Mouse (Mus musculus): Measurements from ENCODE around the gene Hist1h4h.
"Not testable (repeated sequence)": the region's sequence is repeated elsewhere in the genome, so short reads cannot be mapped to it uniquely, and the experiment has no call there.

The Hist1h4h gene

DNA sequence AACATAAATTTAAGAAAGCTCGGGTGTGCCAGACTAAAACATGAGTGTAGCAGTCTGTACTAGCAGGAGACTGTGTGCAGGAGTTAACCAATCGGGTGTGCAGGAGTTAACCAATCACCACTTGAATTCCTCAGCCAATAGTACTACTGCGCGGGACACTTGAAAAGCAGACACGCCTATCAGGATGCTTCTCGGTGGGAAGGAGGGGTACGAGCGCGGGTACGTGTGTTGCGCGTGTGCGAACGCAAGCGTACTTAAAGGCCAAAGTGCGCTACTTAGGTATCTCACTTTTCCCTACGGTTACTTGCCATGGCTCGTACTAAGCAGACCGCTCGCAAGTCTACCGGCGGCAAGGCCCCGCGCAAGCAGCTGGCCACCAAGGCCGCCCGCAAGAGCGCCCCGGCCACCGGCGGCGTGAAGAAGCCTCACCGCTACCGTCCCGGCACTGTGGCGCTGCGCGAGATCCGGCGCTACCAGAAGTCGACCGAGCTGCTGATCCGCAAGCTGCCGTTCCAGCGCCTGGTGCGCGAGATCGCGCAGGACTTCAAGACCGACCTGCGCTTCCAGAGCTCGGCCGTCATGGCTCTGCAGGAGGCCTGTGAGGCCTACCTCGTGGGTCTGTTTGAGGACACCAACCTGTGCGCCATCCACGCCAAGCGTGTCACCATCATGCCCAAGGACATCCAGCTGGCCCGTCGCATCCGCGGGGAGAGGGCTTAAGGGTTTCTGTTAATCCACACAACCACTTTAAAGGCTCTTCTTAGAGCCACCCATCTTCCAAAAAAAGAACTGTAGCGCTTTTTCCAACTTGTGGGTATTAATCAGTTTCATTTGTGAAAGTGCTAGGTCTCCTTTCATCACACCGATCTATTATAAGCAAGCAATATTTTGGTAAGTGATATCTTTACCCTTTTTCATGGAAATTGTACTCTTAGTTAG, 4.6 kb downstream of the Hist1h4h start, which contains the start of gene Hist1h3g:
Gene Hist1h3g (plus strand): TSS at position 286 of the 939 bp plus-strand sequence.
- peak; percentile 92 for DNase-seq (ENCODE audit: low spot score)

DNA sequence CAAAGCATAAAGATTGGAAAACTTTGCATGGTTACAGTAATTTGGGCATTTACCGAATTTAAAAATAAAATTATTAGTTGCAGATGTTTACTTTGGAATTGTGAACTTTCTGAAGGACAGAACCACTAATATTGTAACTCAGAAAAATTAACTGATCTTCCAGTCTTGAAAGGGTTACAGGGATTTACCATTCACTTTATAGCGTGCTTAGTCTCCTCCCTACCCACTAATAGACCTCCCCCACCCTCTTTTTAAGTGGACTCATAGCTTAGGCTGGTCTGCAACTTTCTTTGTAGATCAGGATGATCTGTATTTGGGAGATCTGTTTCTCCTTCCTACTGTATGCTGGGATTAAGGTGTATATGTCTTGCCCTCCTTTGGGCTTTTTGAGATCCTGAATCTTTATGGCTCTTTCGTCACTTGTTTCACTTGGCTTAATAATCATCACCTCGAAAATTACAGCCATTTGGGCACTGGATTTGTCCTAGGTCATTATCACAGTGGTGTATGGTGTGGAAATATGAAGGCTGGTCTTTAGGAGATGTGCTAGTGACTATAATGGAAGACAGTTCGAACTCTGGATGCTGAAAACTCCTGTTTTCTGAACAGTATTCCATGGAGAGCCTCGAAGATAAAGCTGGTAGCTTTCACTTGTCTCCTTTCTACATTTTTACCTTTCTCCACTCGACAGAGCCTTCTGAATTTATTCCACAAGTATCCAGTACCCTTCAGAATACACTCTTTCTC, 5.4 kb downstream of the Hist1h4h start:
- no peak for DNase-seq (ENCODE audit: low spot score)

DNA sequence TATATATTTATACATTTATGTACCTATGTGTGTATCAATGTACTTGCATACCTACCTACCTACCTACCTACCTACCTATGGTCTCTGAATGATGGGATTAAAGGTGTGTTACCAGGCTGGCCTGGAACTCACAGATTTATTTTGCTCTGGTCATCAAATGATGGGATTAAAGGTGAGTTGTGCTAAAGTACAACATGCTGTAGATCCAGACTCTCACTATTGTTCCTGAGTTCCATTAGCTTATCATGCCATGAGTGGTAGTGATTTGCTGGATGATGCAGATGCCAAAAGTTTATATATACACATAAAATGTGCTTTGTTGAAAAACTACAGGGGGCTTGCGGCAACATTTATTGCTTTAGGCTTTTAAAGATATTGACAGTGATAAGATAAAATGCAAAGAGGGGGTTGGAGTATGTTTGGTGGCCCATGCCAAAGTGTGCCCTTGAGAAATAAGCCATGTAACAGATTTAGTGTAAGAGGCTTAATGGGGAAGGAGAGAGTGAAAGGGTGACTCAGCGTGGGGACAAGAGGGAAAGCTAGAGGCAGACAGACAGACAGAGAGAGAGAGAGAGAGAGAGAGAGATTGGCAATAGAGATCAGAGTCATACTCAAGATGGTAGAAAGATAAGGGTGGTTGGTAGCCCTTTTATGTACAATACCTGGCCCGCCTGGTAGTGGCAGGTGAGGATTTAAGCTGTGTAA, 6.3 kb downstream of the Hist1h4h start:
- DNase-seq (ENCODE audit: low spot score) = no peak

DNA sequence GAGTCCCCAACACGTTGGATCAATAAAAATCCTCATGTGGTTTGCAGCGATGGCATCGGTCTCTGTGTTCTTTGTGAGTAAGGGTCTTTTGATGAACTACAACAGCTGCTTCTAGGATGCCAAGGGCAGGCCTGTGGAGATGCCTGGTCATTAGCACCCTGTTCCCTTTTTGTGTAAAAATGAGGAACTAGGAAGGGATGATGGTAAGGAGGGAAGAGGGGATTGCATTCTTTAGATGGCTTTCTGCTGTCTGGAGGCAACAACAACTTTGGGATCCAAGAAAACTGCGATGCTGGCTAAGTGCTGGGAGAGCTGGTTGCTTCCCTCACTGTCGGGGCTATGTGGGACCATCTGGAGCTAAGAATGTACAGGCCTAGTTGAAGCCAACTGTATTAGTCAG, 7.4 kb downstream of the Hist1h4h start:
- DNase-seq (ENCODE audit: low spot score) = no peak

DNA sequence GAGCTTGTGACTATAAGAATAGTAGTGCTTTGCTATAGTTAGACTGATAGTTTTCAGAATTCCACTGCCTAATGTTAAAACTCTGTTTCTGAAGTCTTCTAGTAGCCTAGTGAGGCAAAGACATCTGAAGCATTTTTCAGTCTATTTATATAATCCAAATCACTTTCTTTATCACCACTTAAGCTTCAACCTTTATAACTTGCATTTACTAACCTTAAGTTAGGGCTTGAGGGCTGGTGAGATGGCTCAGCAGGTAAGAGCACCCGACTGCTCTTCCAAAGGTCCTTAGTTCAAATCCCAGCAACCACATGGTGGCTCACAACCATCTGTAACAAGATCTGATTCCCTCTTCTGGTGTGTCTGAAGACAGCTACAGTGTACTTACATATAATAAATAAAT, 9.0 kb downstream of the Hist1h4h start:
- not testable (repeated sequence) for DNase-seq (ENCODE audit: low spot score)

DNA sequence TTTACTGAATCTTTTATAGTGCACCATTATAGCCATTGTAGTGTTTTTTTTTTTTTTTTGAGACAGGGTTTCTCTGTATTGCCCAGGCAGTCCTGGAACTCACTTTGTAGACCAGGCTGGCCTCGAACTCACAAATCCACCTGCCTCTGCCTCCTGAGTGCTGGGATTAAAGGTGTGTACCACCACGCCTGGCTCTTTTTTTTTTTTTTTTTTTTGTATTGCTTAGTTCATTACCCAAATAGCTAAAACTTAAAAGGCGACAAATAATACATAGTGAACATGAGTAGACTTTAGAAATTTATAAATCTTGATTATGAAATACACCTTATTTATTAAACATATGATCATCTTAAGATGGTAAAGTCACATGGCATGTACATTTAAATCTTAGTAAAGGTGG, 10.6 kb downstream of the Hist1h4h start:
- DNase-seq (ENCODE audit: low spot score) = no peak

DNA sequence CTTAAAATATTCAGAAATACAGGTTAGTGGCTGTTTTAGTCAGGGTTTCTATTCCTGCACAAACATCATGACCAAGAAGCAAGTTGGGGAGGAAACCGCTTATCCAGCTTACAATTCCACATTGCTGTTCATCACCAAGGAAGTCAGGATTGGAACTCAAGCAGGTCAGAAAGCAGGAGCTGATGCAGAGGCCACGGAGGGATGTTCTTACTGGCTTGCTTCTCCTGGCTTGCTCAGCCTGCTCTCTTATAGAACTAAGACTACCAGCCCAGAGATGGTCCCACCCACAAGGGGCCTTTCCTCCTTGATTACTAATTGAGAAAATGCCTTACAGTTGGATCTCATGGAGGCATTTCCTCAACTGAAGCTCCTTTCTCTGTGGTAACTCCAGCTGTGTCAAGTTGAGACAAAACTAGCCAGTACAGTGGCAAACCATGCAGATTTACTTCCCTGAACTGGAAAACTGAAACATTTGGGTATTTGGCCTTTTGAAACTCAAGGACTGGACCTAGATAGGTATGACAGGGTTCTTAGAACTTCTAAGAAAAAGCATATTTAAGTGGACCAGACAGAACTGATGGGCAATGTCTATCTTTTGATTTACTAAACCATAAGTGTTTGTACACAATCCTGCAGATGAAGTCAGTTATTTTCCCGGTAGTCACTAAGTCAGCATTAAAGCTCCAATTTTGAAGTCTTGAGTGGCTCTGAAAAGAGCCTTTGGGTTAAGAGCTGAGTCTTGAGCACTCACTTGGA, 11.6 kb downstream of the Hist1h4h start:
- not testable (repeated sequence) for DNase-seq (ENCODE audit: low spot score)

DNA sequence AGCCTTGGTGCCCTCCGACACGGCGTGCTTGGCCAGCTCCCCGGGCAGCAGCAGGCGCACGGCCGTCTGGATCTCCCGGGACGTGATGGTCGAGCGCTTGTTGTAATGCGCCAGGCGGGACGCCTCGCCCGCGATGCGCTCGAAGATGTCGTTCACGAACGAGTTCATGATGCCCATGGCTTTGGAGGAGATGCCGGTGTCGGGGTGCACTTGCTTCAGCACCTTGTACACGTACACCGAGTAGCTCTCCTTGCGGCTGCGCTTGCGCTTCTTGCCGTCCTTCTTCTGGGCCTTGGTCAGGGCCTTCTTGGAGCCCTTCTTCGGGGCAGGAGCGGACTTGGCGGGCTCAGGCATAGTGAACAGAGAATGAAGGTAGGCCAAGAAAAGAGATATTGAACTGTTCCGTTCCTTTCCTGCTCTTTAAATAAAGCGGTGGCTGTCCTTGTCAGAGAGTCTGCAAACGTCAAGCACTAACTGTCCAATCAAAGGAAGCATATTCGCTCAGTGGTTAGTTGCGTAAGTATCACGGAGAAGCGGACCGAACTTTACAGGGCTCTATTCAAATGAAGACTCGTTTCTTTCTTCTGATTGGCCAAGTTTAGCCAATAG, 12.3 kb downstream of the Hist1h4h start, which contains the start of gene Hist1h2bh:
Gene Hist1h2bh (minus strand): TSS at position 394 of the 609 bp plus-strand sequence.
- peak; percentile 91 for DNase-seq (ENCODE audit: low spot score)

DNA sequence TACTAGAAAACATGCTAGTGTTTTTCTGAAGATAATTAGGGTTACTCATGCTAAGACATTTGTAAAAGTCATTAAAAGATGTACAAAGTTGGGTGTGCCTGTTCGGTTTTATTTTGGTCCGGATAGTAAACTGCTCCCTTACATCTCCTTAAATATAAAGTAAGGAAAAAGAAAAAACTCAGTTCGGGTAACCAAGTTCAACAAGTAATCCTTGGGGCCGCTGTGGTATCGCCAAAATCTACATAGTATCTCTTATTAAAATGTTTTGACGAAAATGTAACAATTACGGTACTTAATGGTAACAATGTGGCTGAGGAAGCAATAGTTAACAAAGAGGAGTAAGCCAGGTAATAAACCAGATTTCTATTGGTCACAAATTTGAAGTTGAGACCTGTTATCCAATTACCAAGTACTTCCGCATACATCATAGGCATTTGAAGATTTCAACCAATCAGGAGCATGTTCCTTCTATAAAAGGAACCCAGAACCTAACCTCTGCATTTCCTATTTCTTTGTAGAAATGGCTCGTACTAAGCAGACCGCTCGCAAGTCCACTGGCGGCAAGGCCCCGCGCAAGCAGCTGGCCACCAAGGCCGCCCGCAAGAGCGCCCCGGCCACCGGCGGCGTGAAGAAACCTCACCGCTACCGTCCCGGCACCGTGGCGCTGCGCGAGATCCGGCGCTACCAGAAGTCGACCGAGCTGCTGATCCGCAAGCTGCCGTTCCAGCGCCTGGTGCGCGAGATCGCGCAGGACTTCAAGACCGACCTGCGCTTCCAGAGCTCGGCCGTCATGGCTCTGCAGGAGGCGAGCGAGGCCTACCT, 13.3 kb downstream of the Hist1h4h start, which contains the start of gene Hist1h3f:
Gene Hist1h3f (plus strand): TSS at position 88 of the 822 bp plus-strand sequence.
- DNase-seq (ENCODE audit: low spot score) = peak; percentile 92

DNA sequence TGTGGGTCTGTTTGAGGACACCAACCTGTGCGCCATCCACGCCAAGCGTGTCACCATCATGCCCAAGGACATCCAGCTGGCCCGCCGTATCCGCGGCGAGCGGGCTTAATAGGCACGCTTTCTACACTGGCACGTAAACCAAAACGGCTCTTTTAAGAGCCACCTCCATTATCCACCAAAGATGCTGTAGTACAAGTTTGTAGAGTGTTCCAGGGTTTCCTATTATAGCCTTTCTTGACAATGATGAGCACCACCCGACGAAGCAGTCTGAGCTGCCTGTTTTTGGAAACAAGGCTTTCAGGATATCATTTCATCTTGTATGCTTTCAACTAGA, 13.9 kb downstream of the Hist1h4h start:
- DNase-seq (ENCODE audit: low spot score) = not testable (repeated sequence)

DNA sequence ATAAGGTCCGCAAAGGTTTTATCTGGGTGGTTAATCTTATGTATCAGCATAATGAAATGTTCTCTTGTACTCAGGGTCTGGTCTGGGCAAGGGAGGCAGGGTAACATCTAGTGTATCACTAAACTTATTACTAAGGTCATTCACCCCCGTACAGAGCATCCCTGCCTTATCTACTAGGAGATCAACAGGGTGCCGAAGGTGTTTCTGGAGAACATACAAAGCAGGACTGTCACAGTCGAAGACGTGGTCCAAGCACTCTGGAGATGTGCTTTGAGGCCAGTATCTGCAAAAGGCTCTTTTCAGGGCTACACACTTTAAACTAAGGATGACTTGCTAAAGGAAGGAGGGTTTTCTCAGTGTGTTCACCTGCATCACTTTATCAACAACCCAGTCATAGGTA, 15.8 kb downstream of the Hist1h4h start:
- no peak for DNase-seq (ENCODE audit: low spot score)

DNA sequence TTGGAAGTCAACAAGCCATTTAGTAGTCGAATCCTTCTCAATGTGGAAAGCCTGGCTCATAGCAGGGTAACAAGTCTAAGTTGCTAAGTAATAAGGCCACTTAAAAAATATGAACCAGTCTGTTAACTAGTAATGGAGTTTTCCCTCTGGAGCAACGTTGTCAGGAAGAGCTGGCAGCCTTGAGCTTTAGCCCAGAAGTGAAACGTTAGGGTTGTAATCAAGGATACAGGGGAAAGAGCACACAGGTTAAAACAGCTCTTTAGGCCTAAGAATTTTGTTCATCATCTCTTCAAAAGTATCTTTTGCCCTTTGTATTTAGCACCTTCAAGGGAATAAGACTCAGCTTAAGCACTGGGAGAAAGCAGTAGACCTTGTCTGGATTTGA, 19.9 kb downstream of the Hist1h4h start:
- peak; percentile 49 for DNase-seq (ENCODE audit: low spot score)

DNA sequence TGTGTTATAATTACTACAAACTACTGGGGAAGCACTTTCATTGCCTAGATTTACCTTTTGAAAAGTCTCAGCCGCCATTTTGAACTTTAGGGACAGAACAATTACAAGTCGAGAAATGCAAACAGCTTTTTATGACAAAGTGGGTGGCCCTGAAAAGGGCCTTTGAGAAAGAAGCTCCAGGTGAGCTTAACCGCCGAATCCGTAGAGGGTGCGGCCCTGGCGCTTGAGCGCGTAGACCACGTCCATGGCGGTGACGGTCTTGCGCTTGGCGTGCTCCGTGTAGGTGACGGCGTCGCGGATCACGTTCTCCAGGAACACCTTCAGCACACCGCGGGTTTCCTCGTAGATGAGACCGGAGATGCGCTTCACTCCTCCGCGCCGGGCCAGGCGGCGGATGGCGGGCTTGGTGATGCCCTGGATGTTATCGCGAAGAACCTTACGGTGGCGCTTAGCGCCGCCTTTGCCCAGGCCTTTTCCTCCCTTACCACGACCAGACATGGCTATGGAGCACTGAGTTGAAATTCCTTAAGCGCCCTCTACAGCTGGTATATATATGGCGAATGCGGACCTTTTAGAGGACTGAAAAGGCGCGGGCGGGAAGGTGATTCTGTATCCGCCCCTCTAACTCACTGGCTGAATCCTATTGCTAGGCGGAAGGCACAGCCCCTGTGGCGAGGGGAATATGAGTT, 20.4 kb downstream of the Hist1h4h start, which contains the start of gene Hist1h4f:
Gene Hist1h4f (minus strand): TSS at position 503 of the 689 bp plus-strand sequence.
- peak; percentile 96 for DNase-seq (ENCODE audit: low spot score)

DNA sequence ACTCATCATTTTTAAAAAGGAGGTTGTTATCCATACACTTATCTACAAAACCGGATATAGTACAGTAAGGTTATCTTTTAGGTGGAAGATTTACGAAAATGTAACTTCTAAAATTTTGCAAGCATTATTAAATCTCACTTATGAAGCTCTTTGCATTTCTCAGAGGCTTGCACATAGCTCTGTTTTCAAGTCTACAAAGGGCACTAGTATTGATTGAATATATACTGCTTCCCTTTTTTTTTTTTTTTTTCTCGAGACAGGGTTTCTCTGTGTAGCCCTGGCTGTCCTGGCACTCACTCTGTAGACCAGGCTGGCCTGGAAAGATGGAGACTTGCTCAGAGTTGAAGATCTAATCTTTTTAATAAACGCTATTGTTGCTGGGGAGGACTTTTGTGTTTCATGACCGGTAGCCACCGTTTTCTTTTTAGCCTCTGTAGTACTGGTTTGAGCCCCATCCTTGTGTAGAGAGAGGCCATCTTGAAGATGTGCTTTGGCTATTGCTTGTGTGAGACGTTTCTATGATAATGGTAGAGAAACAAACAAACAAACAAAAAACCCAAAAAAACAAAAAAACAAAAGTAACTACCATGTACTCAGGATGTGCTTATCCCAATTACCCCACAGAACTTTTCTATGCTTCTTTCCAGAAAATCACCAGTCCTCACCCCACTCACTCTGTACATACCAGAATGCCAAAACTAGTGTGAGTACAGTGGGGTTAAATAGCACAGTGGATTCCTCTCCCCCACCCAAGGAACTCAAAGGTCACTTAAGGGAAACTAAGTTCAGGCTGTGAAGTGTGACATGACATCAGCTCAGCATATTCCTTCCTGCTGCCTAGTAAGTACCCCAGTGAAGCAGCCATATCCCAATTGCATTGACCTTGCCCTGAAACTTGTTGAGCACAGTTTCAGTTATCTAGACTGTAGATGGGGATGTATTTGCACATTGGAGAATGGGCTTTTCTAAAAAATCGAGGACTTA, 21.4 kb downstream of the Hist1h4h start:
- DNase-seq (ENCODE audit: low spot score) = no peak

DNA sequence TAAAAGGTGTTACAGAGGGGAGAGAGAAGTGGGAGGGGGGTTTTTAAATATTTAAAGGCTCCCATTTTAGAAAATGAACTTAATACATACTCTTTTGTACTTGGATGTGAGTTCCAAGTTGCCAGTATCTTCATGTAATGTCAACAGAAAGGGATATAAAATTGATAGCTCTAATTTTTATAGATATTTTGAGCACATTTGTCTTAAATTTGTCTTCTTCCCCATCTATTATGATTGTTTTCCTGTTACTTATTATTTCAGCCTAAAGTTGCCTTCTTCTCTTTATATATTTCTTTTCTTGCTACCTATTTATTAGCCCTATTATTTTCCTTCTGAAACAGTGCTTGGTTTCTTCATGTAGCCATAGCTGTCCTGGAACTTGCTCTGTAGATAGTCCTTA, 22.1 kb downstream of the Hist1h4h start, which contains the start of gene Hist1h1d:
Gene Hist1h1d (plus strand): TSS at position 301 of the 400 bp plus-strand sequence.
- no peak for DNase-seq (ENCODE audit: low spot score)

DNA sequence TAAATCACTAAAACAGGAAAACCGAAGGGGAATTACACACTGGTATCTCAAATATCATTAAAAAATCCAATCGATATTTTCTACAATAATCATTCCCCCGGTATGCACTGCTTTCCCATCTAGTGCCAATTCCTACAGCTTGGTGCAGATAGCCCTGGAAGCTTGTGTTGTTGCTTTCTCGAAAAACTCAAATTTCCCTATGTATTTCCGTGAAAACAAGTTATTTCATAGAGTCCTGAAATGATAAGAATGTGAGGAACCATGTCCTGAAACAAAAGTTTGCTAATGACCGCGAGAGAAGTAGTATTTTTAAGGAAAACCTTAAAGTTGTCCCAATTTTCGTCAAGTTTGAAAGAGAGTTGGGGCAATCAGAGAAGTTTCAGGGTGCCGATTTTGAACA, 23.5 kb downstream of the Hist1h4h start:
- no peak for DNase-seq (ENCODE audit: low spot score)

DNA sequence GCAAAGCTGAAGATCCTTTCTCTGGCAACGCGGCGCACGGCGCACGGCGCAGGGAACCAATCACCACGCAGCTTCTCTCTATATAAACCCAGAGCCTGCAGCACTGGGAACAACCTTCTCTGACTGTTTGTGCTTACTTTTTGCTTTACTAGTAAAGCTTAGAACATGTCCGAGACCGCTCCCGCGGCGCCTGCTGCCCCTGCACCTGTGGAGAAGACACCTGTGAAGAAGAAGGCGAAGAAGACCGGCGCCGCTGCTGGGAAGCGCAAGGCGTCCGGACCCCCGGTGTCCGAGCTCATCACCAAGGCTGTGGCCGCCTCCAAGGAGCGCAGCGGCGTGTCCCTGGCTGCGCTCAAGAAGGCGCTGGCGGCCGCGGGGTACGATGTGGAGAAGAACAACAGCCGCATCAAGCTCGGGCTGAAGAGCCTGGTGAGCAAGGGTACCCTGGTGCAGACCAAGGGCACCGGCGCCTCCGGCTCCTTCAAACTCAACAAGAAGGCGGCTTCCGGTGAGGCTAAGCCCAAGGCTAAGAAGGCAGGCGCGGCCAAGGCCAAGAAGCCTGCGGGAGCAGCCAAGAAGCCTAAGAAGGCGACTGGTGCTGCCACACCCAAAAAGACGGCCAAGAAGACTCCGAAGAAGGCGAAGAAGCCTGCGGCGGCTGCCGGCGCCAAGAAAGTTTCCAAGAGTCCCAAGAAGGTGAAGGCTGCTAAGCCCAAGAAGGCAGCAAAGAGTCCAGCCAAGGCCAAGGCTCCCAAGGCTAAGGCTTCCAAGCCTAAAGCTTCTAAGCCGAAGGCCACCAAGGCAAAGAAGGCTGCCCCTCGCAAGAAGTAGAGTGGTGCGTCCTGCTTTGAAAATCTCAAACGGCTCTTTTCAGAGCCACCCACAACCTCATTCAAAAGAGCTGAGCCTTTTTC, 24.3 kb downstream of the Hist1h4h start:
- DNase-seq (ENCODE audit: low spot score) = peak; percentile 90

Measured in adipocyte (in vitro differentiated cells).